Mouse (Mus musculus) left cerebral cortex, adult 18-20 months (tissue): ENCODE data around the gene Krt39. TPM values are rescaled to one million over a fixed set of nuclear protein-coding genes. Genes with fewer than 3 reads are reported as not detected.
A peak's percentile ranks its signal among the peaks of the same experiment; 100 is the strongest.

Experiments
- DNase-seq, 2 experiments: peaks; one replicate each; pipeline ENCODE4 v3.0.0; 2021 to 2022; ENCODE audit warnings: low spot score in 2 of 2, mixed read lengths in 1 of 2
- long read RNA-seq, 2 experiments: library from polyadenylated mRNA; stranded (forward); transcript quantifications; one replicate each; pipeline ENCODE4 v2.0.0; 2021
- total RNA-seq, 2 experiments: library from RNA; stranded (reverse); gene quantifications; 2 replicates each; pipeline ENCODE4 v1.2.3; 2021

Krt39 gene
- not detected for total RNA-seq
- long read RNA-seq, experiment 1 = 0 reads
- long read RNA-seq, experiment 2 = 0 reads

DNA sequence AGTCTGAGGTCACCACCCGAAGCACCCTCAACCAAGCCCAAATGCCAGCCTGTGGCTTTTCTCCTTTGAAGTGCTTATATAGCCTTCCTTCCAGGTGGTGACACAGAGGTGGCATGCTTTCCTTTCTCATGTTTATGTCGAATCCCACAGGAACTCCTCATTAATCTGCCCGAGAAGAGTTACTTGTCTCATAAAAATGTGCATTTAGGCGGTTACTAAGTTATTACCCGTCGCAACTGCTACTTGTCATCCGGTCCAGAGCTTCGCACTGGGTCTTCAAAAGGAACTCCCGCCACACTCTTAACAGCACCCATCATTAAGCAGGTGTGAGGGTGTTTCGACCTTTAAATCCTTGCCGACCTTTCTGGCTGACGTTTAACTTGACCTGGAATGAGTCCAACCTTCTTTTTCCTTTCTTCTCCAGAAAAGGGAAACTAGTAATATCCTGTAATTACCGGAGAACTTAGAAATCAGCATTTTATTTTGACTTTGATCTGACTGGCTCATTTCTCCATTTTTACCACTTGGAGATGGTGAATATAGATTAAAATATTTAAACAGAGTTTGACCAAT lies at the start of gene Krt39:
TSS of gene Krt39 (minus strand) at position 51 of the 573 bp plus-strand sequence.
- no peak for DNase-seq

DNA sequence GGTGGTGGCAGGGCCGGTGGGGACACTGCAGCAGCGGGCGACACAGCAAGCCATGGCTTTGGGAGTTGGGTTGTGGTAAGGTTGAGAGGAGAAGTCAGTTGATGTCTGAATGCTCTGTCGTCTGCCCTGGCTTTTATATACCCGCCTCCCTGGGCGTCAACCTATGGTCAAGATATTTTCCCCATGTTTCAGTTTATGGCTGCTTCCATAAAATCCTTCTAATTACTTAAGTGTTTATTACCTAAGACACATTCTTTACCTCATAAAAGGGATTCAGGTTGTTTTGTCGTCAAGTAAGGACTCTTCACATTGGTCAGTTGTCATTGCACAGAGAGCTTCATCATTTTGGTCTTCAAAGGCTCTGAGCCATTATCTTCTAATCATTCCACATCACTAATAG lies 45.4 kb upstream of the Krt39 start, which contains the start of gene Krtap3-1:
TSS of gene Krtap3-1 (minus strand) at position 101 of the 400 bp plus-strand sequence.
- no peak for DNase-seq

DNA sequence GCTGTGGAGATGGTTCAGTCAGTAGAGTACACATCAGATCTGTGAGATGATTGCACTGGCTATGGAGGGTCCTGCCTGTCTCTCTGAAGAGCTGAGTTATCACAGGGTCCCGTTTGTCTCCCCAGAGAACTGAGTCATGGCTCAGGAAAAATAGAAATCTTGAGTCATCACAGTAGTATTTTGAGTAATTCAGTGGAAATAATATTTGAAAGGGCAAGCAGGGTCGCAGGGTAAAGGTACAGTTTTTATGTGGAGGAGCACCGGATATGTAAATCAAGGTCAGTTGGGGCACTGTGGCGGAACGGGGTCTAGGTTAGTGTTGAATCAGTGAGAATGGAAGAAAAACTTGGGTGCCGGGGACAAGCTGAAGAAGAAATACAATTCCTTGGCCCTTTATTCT lies 41.4 kb upstream of the Krt39 start:
- no peak for DNase-seq

DNA sequence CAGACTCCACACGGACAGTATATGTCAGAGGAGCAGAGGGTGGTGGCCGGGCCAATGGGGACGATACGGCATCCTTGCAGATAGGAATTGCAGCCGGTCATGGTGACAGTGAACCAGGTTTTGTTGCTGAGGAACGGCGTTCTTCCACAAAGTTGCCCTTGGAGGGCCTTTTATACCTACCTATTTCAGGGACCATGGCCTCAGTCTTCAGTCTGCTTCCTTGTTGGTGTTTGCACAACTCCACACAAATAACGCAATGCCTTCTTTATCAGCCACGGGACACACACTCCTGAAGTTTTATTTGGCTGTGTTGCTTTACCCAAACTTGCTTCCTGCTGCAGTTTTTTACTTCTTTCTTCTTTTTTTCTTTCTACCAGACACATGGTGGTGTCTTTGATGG lies 38.2 kb upstream of the Krt39 start, which contains the start of gene Gm11939:
TSS of gene Gm11939 (minus strand) at position 101 of the 400 bp plus-strand sequence.
- DNase-seq = no peak

DNA sequence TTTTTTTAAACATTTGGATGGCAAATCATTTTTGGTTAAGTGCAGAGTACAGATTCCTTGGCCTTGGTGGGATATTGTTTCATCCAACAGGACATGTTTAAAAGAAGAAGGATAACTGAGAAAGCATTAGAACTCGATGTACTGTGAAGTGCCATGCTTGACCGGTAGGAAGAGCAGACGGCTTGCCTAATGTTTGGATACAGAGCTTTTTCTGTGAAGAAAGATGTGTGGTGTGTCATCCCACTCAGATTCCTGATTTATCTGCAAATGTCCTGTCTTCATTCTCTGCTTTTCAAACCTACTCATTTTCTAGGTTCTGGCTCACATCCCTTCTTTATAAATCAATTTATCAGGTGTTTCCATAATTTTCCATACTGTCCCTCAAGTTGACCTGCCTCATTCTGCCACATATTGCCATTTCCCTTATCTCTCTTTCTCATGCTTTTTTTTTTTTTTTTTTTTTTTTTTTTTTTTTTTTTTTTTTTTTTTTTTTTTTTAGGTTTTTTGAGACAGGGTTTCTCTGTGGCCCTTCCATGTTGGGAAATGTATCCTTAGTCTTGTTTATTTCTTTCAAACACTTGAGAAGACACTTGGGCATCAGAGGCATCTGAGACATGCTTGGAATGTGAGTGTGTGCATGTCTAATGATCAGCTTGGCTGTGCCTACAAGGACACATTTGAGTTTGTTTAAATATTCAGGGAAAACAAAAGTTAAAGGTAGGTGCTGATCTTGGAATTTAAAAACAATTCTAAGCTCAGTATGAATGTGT lies 37.0 kb upstream of the Krt39 start:
- DNase-seq = no peak

DNA sequence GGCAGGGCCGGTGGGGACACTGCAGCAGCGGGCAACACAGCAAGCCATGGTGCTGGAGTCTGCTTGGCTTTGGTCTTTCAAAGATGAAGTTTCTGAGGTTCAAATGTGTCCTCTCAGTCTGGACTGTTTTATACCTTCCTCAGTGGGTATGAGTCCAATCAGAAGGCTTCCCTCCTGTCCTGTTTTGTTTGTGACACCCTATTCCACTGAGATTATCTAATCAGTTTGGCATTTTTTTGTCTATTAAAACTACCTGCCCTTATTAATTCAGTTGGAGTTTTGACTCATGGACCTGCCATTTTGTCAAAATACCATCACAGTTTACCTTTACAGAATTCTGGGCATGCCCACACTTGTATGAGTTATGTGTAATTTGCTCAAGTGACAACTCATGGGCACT lies 35.6 kb upstream of the Krt39 start, which contains the start of gene Krtap3-2:
TSS of gene Krtap3-2 (minus strand) at position 101 of the 400 bp plus-strand sequence.
- DNase-seq = no peak

DNA sequence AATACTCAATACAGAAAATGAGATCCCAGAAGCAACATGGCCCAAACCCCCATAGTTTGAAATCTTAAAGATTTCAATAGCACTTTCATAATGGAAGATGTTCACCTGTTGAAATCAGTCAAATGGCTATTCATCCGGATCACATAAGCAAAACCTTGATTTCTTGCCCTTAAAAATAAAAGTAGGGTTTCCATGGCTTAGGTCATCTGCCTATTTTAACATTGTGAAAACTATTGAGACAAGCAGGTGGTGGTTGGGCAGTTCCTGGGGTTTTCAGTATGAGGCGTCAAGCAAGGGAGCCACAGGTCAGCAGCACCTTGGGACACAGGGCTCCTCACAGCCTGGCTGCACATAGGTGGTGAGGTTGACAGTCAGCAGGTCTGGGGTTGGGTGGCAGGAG lies 35.1 kb upstream of the Krt39 start:
- DNase-seq = no peak

DNA sequence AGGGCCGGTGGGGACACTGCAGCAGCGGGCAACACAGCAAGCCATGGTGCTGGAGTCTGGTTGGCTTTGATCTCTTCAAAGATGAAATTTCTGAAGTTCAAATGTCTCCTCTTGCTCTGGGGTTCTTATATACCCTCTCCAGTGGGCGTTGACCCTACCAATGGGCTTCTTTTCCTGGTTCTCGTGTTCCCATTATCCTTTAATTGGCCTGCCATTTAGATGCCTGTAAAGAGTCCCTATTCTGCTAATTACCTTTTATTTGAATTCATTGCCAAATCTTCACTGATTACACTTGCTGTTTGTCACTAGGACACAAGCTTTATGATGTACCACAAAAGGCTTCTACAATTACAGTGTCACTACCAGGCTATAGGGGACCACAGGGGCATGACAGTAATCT lies 29.6 kb upstream of the Krt39 start, which contains the start of gene Krtap3-3:
TSS of gene Krtap3-3 (minus strand) at position 101 of the 400 bp plus-strand sequence.
- no peak for DNase-seq

DNA sequence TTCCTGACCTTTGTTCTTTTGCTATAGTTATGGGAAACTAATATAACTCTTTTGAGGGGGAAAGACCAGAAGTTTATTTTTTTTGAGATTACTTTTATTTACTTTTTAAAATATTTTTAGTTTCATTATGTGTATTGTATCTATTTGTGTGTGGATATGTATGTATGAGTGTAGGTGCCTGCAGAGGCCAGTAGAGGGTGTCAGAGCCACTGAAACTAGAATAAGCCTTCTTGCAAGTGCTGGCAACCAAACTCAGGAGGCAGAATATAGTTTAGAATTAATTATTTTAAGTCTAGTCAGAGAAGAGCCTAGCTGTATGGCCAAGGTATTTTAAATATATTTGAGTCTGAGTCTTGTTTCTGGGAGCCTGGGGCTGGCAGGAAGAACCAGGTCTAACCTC lies 26.8 kb upstream of the Krt39 start:
- DNase-seq = no peak

DNA sequence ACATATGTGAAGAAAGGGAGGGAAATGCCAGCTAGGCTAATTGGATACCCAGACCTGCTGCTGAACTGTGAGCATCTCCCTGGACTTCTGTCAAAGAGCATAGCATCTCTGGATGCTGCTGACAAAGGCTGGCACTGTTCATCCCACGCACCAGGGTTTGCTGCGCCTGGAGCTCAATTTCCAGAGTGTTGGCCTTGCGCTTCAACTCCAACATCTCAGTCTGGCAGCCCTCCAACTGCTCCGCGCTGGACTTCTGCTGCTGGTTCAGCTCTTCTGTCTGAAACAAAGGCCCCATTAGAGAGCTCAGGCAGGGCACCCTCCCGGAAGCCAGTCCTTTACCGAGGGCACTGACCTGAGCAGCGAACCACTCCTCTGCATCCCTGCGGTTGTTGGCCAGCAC lies 18.6 kb upstream of the Krt39 start:
- peak; percentile 44 to 57 for DNase-seq

DNA sequence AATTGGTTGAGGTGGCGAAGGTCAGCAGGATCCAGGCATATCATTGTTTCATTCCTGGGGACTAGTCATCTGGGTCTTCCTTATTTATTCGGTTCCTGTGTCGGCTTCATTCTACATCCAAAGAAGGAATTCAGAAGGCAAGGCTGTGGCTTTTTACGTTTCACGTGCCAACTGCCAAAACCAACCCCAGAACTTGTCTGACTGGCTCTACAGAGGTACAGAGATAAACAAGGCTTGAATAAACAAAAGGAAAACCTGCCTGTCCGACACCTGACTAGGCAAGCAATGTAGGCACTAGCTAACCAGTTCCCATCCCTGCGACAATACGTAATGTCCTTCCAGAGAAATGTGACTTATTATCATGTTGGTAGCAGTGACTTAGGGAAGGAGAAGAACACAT lies 7.0 kb downstream of the Krt39 start:
- DNase-seq = no peak

DNA sequence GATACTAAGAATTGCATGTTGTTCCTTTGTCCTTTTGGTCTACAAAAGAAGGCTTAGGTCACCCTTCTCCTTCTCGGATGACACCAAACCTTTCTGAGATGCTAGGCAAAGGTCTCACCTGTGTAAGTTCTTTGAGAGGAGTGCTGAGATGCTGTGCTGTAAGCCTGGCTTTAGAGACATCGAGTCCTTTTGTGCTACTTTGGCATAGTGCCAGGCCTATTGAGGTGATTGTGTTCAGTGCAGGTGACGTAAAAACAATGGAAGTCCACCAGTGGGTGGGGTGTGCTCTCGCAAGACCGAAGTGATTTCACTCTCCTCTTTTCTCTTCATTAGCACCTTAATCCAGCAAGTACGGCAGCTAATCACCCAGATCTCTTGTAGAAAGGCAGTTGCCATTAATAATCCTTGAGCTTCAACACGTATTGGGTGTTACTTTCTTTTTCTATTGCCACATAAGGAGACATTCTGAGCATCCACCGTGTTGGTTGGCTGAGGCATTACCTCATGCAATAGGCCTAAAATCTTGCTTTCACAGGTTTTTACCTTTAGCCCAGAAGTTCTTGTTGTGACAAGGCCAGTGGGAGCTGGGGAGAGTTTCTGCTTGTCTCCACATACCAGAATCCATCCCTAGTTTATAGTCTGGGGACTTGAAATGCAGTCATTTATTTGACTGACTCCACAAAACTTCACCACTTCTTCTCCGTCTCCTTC lies 20.9 kb downstream of the Krt39 start:
- DNase-seq = no peak

DNA sequence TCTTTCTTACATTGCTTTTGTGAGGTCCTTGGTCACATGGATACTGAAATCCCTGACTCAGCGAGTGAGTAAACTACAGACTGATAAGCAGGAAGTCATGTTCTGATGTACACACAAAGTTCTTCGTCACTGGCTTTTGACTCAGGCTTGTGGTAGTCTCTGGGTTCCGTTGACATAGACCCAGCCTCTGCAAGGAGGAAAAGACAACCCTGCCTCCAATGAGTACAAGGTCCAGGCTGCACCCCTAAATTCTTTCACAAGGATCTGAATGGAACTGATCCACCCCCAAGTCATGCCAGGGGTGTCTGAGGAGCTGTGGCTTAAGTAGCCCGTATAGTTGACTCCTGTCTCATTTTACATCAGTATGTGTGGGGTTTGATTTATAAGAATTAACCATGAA lies 24.7 kb downstream of the Krt39 start:
- no peak for DNase-seq

DNA sequence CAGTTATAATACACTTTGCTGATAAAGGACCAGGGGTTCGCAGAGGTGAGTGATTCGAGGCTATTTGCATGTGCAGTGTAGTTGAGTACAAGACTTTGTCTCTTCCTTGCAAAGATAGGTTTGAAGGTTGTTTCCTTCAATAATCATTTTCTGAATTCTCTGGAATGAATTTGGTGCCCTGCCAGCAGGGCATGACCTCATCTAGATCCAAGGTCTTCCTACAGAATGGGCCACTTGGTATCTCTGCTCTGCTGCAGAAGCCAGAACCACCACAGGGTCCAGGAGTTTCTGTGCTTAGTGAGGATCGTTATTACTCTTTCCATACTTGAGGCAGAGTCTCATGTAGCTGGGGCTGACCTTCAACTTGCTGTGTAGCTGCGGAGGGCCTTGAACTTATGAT lies 26.4 kb downstream of the Krt39 start:
- DNase-seq = no peak

DNA sequence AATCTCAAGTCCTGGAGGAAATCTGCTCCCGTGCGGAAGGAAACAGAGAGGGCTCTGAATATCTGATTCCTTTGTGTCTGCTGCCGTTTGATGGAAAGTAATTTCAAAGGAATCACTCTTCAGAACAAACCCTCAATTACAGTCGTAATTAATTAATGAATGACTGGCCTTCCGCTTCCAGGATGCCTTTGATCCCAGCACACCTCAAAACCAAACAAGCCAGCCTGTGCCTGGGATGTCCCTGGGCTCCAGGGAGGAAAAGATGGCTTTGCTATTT lies 27.6 kb downstream of the Krt39 start:
- no peak for DNase-seq

DNA sequence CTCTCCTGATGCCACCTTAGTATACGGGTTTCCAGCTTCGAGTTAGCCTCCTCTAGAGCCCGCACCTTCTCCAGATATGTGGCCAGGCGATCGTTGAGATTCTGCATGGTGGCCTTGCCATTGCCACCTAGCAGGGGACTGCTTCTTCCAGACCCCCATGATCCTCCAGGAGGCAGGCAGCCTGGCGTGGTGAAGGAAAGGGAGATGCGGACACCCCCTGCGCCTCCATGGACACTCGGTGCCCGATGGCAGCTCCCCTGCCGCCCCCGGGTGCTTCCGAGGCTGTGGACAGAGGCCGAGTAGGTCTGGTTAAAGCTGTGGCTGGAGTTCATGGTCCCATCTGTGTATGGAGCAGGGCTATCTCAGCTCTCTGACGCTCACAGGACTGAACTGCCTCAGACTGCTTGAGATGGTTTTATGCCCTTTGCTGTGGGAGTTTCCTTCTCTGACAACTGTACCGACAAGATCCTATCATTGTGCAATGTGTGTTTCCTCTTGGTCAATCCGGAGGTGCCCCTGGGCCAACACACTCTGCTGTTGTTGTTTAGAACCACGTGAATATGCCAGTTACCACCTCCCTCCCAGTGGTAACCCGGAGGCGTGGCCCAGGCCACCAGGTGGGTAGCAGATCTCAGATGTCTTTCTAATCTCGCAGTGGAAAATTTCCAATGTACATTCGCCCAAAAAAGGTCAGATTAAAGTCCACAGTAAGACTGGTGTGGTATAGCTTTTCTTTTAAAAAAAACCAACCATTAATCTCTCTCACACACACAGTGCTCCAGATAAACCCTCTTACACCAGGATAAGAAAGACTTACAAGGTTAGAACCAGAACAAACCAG lies 28.2 kb downstream of the Krt39 start, which contains the start of gene Krt23:
TSS of gene Krt23 (minus strand) at position 405 of the 841 bp plus-strand sequence.
- DNase-seq = no peak

DNA sequence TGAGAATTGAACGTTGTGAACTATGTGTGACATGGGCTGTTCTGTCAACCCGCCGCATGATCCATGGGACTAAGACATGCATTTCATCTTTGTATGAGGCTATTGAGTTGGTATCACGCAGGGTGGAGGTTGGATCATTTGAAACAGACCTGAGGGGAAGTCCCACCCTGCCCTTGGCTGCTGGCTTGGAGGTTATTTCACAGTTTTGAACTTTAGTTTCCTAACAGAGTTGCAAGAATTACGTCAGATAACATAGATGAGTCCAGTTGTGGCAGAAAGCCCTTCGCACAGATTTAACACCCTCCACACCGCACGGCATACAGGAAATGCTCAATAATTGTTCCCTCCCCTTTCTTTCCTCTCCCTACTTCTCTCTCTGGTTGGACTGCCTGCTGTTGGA lies 30.1 kb downstream of the Krt39 start:
- no peak for DNase-seq

DNA sequence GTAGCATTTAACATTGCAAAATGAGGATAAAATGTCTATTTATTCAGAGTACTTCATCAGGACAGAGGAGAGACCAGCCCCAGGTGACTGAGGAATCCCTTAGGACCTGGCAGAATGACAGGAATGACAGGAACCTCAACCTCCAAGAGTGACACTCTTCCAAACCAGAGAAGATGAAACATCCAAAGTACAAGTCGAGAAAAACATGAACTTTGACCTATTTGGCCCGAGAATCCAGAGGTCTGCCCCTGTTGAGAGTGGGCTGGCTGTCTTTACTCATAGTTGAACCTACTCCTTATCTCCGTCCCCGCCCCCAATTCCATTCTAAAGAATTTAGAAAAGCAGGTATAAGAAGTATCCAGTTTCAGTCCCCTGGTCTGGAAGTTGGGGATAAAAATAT lies 30.5 kb downstream of the Krt39 start:
- no peak for DNase-seq

DNA sequence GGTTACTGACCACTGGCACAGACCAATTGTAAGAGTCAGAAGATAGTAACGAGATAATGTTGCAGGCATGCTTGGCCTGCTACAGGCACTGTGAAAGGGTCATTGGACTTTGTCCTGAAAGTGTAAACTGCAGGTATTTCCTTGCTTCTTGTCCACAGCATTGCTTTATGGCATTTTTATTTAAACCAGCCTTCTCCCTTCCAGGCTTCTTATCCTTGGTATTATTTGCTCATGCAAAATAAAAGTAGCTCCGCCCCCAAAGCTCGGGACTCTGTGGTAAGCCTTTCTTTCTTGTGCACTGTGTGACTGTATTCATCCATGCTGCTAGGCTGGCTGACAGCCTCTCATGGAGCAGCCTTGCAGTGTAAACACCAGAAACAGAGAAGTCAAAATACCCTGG lies 31.9 kb downstream of the Krt39 start:
- no peak for DNase-seq

DNA sequence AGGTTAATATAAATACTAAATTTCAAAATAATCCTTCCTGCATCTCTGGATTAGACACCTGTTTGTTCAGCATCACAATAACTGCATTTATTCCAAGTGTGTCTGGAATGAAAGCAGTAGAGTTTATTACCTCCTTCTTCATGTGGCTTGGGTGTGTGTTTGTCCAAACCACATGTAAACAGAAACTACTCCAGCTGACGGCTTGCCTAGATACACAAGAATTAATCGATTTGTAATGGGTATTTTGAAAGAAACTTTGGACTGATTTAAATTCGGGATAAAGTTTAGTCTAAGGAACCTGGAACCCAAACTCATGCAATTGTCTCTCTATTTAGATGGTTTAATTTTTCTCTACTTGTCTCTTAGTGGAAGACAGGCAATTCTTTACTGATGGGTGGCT lies 46.2 kb downstream of the Krt39 start:
- no peak for DNase-seq

DNA sequence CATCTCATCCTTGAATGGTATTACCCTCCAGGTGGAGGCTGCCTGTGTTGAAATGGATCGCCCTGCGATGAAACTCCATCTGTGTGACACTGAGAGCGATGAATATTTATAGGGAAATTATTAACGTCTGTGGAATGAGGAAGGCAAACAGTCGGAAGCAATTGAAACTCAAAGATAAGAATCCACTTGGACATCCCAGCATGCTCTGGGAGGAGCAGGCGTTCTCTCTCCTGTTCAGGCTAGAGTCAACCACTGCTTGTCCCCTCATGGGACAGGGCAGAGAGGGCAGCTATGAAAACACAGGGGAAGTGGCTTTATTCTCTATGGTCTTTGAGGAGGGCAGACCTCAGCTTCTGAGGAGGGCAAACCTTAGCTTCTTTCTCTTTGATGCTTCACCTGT lies 47.7 kb downstream of the Krt39 start:
- DNase-seq = no peak
